Mouse (Mus musculus): Measurements from ENCODE around the gene Gpld1. TPM values are rescaled to one million over a fixed set of nuclear protein-coding genes. Genes with fewer than 3 reads are reported as not detected.

Gpld1 gene
- 0.11 and 0.42 TPM in 2 replicates for polyA plus RNA-seq (2014; fragmentation: Nextera tagmentation; extraction: Ambion mirVana)

DNA sequence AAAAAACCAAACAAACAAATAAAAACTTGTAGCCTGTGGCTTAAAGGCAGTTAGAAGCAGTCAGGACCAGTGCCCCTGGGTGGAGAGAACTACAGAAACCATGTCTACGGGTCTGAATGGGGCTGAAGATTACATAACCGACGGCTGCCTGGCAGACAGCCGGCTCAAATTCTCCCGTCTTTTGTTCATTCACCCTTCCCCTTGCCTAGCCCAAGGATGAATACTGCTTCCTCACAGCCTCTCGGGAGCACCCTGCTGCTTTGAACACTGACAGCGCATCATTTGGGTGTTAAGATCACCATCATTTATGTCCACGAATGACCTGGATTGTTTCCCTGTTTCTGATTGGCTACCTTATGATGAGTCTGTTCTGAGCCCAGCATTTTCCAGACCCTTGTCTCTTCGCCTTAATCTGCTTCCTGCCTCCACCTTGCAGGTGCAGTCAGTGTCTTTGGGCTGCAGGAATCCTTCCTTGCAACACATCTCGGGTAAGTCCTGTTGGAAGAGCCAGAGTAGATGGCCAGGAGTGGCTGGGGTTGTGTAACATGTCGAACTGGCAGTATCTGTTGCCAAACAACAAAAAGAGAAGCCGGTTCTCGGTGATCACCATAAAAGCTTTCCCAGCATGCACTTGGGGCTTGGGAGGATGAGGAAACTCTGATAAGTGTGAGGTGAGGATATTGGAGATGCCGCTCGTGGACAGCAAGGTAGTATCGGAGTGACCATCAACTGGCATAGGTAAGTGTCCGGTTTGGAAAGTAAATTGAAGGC lies at the start of gene Gpld1:
Gpld1 (plus strand) TSS at position 641 of the 771 bp plus-strand sequence.
- Histone ChIP-seq H3K36me3 (ENCODE audit: control insufficient read depth, insufficient read depth, low read length) (no peaks in the 10 kb centered on the region), H3K9ac (ENCODE audit: low read depth, low read length) (no peak within 1 kb of the TSS), H3K9me3 (replicated peaks; ENCODE audit: control insufficient read depth, low read length) (no peaks in the 10 kb centered on the region), H3K27ac (ENCODE audit: low read depth, low read length) (no peak within 1 kb of the TSS), H3K4me3 (ENCODE audit: low read depth, low read length) (no peak within 1 kb of the TSS), H3K27me3 (ENCODE audit: control insufficient read depth, insufficient read depth, low read length) (no peaks in the 10 kb centered on the region), H3K4me2 (no peak within 1 kb of the TSS), H3K4me1 (ENCODE audit: control insufficient read depth, insufficient read depth, low read length) (no peaks in the 10 kb centered on the region)
- ATAC-seq (replicated peaks; ENCODE audit: insufficient number of reproducible peaks, low FRiP score, low TSS enrichment) = no peak
- 68% methylated on average over 17 of the region's 17 CpGs for WGBS (ENCODE audit: insufficient replicate concordance)

- no peak overlapping the region for H3K4me3 ChIP-seq (ENCODE audit: low read depth, low read length)
- H3K36me3 ChIP-seq (ENCODE audit: control insufficient read depth, insufficient read depth, low read length) = no peaks in the 10 kb centered on the region
- no peak overlapping the region for H3K9ac ChIP-seq (ENCODE audit: low read depth, low read length)
- no peak overlapping the region for H3K27ac ChIP-seq (ENCODE audit: low read depth, low read length)
- WGBS (ENCODE audit: insufficient replicate concordance) = 74% methylated on average over 2 of the region's 2 CpGs
- H3K27me3 ChIP-seq (ENCODE audit: control insufficient read depth, insufficient read depth, low read length) = no peaks in the 10 kb centered on the region
- no peaks in the 10 kb centered on the region for H3K9me3 ChIP-seq (replicated peaks; ENCODE audit: control insufficient read depth, low read length)
- H3K4me2 ChIP-seq = no peak overlapping the region
- H3K4me1 ChIP-seq (ENCODE audit: control insufficient read depth, insufficient read depth, low read length) = no peaks in the 10 kb centered on the region
- ATAC-seq (replicated peaks; ENCODE audit: insufficient number of reproducible peaks, low FRiP score, low TSS enrichment) = no peak
These were observed 49.1 kb upstream of the Gpld1 start for GRCm38 (mm10) chr13:24893880-24894279.

- Histone ChIP-seq H3K36me3 (ENCODE audit: control insufficient read depth, insufficient read depth, low read length) (no peaks in the 10 kb centered on the region; the same call in 1 of the 2 replicates), H3K9me3 (replicated peaks; ENCODE audit: control insufficient read depth, low read length) (no peaks in the 10 kb centered on the region), H3K4me1 (ENCODE audit: control insufficient read depth, insufficient read depth, low read length) (no peaks in the 10 kb centered on the region), H3K4me2 (no peak overlapping the region), H3K4me3 (ENCODE audit: low read depth, low read length) (no peak overlapping the region), H3K27me3 (ENCODE audit: control insufficient read depth, insufficient read depth, low read length) (no peaks in the 10 kb centered on the region), H3K9ac (ENCODE audit: low read depth, low read length) (no peak overlapping the region), H3K27ac (ENCODE audit: low read depth, low read length) (no peak overlapping the region)
- ATAC-seq (replicated peaks; ENCODE audit: insufficient number of reproducible peaks, low FRiP score, low TSS enrichment) = no peak
- 89% methylated on average over 2 of the region's 2 CpGs for WGBS (ENCODE audit: insufficient replicate concordance)
These were observed 41.0 kb upstream of the Gpld1 start for GRCm38 (mm10) chr13:24901916-24902315.

GRCm38 (mm10) chr13:24903412-24903811 lies 39.5 kb upstream of the Gpld1 start:
- H3K9me3 ChIP-seq (replicated peaks; ENCODE audit: control insufficient read depth, low read length) = no peaks in the 10 kb centered on the region
- H3K9ac ChIP-seq (ENCODE audit: low read depth, low read length) = no peak overlapping the region
- H3K27ac ChIP-seq (ENCODE audit: low read depth, low read length) = no peak overlapping the region
- 42% methylated on average over 6 of the region's 6 CpGs for WGBS (ENCODE audit: insufficient replicate concordance)
- H3K36me3 ChIP-seq (ENCODE audit: control insufficient read depth, insufficient read depth, low read length) = no peaks in the 10 kb centered on the region; the same call in 1 of the 2 replicates
- ATAC-seq (replicated peaks; ENCODE audit: insufficient number of reproducible peaks, low FRiP score, low TSS enrichment) = no peak
- no peaks in the 10 kb centered on the region for H3K27me3 ChIP-seq (ENCODE audit: control insufficient read depth, insufficient read depth, low read length)
- H3K4me3 ChIP-seq (ENCODE audit: low read depth, low read length) = no peak overlapping the region
- no peak overlapping the region for H3K4me2 ChIP-seq
- no peaks in the 10 kb centered on the region for H3K4me1 ChIP-seq (ENCODE audit: control insufficient read depth, insufficient read depth, low read length)

DNA sequence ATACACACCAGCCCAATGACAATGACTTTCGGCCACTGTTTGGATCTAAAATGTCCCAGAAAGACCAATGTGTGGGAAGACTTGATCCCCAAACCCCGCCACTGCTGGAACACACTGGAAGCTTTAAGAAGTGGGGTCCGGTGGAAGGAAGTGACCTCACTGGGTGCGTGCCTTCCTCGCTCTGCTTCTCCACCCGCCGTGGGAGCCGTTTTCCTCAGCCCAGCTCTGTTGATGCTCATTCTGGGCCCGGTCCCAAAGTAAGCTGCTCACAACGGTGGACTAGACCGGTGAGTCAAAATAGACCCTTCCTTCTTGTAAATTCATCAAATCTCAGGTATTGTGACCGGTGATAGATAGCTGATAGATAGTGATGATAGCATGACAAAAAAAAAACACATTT lies 37.5 kb upstream of the Gpld1 start:
- no peak overlapping the region for H3K4me3 ChIP-seq (ENCODE audit: low read depth, low read length)
- no peak overlapping the region for H3K9ac ChIP-seq (ENCODE audit: low read depth, low read length)
- 86% methylated on average over 12 of the region's 12 CpGs for WGBS (ENCODE audit: insufficient replicate concordance)
- no peak for ATAC-seq (replicated peaks; ENCODE audit: insufficient number of reproducible peaks, low FRiP score, low TSS enrichment)
- H3K27me3 ChIP-seq (ENCODE audit: control insufficient read depth, insufficient read depth, low read length) = no peaks in the 10 kb centered on the region
- no peak overlapping the region for H3K27ac ChIP-seq (ENCODE audit: low read depth, low read length)
- H3K36me3 ChIP-seq (ENCODE audit: control insufficient read depth, insufficient read depth, low read length) = no peaks in the 10 kb centered on the region; the same call in 1 of the 2 replicates
- H3K4me2 ChIP-seq = no peak overlapping the region
- no peaks in the 10 kb centered on the region for H3K9me3 ChIP-seq (replicated peaks; ENCODE audit: control insufficient read depth, low read length)
- H3K4me1 ChIP-seq (ENCODE audit: control insufficient read depth, insufficient read depth, low read length) = no peaks in the 10 kb centered on the region

DNA sequence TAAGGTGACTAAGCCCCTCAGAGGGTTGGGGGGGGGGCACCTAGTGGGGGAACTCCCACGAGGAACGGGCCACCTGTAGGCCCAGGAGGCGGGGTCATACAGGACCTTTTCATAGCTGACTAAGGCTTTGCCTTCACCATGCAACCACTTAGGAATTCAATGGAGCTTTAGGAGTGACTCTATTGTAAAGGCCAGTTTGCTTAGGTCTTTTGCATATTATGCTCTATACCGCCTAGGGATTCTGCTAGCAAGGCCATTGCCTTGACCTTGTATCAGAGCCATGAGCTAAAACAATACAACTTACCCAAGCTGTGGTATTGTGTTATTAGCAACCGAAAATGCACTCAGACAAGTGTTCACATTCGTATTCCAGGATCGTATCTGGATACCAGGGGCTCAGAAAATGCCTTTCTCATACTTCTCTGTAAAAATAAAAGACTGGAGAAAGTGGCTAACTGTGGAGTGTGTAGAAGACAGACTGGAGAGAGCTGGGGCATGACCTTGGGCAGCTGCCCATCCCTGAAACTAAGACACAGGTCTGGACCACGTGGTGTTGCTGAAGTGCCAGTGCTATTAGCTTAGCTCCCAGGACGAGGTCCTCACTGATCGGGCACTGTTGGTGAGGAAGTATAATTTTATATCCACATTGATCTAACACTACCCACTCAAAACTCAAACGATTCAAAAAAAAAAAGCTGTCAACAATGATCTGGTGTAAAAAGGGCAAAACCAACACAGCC lies 36.0 kb upstream of the Gpld1 start:
- Histone ChIP-seq H3K9ac (ENCODE audit: low read depth, low read length) (no peak overlapping the region), H3K36me3 (ENCODE audit: control insufficient read depth, insufficient read depth, low read length) (no peaks in the 10 kb centered on the region; the same call in none of the 2 replicates), H3K4me2 (no peak overlapping the region), H3K4me3 (ENCODE audit: low read depth, low read length) (no peak overlapping the region), H3K9me3 (replicated peaks; ENCODE audit: control insufficient read depth, low read length) (no peaks in the 10 kb centered on the region), H3K27ac (ENCODE audit: low read depth, low read length) (no peak overlapping the region), H3K27me3 (ENCODE audit: control insufficient read depth, insufficient read depth, low read length) (no peaks in the 10 kb centered on the region), H3K4me1 (ENCODE audit: control insufficient read depth, insufficient read depth, low read length) (no peaks in the 10 kb centered on the region)
- 78% methylated on average over 11 of the region's 11 CpGs for WGBS (ENCODE audit: insufficient replicate concordance)
- no peak for ATAC-seq (replicated peaks; ENCODE audit: insufficient number of reproducible peaks, low FRiP score, low TSS enrichment)

DNA sequence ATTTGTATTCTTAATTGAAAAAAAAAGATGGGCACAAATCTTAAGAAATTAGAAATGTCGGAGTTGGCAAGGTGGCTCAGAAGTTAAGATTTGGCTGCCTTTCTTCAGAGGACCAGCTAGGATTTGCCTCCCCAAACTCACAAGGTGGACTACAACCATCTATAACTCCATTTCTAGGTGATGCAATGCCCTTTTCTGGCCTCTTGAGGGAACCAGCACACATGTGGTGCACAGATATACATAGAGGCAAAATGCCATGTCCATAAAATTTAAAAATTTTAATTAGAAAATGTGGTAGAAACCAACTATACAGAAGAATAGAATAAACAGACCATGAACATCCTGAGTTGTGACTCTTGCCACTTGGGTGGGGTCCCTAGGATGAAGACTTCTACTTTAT lies 33.8 kb upstream of the Gpld1 start:
- WGBS (ENCODE audit: insufficient replicate concordance) = 83% methylated on average over 1 of the region's 1 CpGs
- no peak overlapping the region for H3K4me3 ChIP-seq (ENCODE audit: low read depth, low read length)
- H3K9ac ChIP-seq (ENCODE audit: low read depth, low read length) = no peak overlapping the region
- no peaks in the 10 kb centered on the region for H3K4me1 ChIP-seq (ENCODE audit: control insufficient read depth, insufficient read depth, low read length)
- H3K27me3 ChIP-seq (ENCODE audit: control insufficient read depth, insufficient read depth, low read length) = no peaks in the 10 kb centered on the region
- H3K4me2 ChIP-seq = no peak overlapping the region
- H3K9me3 ChIP-seq (replicated peaks; ENCODE audit: control insufficient read depth, low read length) = no peaks in the 10 kb centered on the region
- ATAC-seq (replicated peaks; ENCODE audit: insufficient number of reproducible peaks, low FRiP score, low TSS enrichment) = no peak
- H3K36me3 ChIP-seq (ENCODE audit: control insufficient read depth, insufficient read depth, low read length) = no peaks in the 10 kb centered on the region; the same call in none of the 2 replicates
- H3K27ac ChIP-seq (ENCODE audit: low read depth, low read length) = no peak overlapping the region

DNA sequence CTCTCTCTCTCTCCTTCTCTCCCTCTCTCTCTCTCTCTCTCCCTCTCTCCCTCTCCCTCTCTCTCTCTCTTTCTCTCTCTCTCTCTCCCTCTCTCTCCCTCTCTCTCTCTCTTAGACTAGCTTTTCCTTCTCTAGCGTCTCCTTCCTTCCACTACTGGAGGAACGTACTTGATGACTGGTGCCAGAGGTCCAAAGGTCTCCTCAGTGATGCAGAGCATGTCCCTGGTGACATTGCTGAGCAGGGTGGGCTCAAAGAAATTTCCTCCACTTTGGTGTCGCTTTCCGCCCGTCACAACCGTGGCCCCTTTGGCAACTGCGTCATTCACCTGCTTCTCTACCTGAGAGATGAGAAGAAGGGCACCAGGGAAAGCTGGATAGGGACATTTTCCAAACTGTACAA lies 29.4 kb upstream of the Gpld1 start:
- Histone ChIP-seq H3K9me3 (replicated peaks; ENCODE audit: control insufficient read depth, low read length) (no peaks in the 10 kb centered on the region), H3K27ac (ENCODE audit: low read depth, low read length) (no peak overlapping the region), H3K4me2 (no peak overlapping the region), H3K36me3 (ENCODE audit: control insufficient read depth, insufficient read depth, low read length) (no peaks in the 10 kb centered on the region; the same call in none of the 2 replicates), H3K4me3 (ENCODE audit: low read depth, low read length) (no peak overlapping the region), H3K27me3 (ENCODE audit: control insufficient read depth, insufficient read depth, low read length) (no peaks in the 10 kb centered on the region), H3K9ac (ENCODE audit: low read depth, low read length) (no peak overlapping the region), H3K4me1 (ENCODE audit: control insufficient read depth, insufficient read depth, low read length) (peaks cover 6% of the 10 kb centered on the region; the same call in 1 of the 2 replicates)
- no peak for ATAC-seq (replicated peaks; ENCODE audit: insufficient number of reproducible peaks, low FRiP score, low TSS enrichment)
- 87% methylated on average over 7 of the region's 7 CpGs for WGBS (ENCODE audit: insufficient replicate concordance)
